Mouse (Mus musculus): Measurements from ENCODE around the gene Rin1. TPM values are rescaled to one million over a fixed set of nuclear protein-coding genes. Genes with fewer than 3 reads are reported as not detected.

Gene Rin1
- polyA plus RNA-seq (2015; fragmentation: Nextera tagmentation; extraction: Ambion mirVana) = 1.6 and 1.7 TPM in 2 replicates

GRCm38 (mm10) chr19:5050047-5050905, at the start of gene Rin1:
Gene Rin1, plus strand, starts transcription at chr19:5050481.

DNA sequence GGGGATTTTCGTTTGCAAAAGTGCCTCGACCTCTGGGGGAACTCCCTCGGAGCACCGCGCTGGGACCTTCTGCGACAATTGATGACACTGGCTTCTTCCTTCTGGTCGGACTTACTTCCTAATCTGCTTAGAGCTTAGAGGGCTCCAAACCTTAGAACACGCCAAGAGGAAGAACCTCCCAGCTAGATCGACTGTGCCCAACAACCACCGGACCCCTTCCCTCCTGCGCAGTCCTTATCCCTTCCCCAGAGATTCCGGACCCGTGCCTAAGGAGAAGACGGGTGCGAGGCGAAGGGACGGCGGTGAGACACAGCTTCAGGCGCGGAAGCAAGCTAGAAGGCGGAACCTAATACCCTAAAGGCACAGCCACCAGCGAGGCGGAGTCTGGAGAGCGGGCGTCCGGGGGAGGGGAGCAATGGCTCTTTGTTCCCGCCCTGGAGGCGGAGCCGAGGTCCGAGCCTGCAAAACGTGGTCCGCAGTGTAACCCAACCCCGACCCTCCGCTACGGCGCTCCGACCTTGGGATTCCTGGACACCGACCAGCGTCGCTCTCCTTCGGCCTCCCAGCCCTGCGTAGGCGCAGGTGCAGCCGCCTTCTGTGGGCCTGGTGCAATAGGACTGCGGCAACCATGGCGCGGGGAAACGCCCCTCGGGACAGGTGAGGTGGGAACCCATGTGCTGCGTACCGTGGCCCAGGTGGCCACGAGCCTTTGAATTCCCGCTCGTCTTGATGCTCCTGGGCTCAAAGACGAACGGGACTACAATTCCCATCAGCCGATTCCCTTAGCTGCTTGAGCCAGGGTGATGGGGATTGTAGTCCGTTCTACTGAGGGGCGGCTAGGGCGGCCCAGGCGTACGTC, 26.4 kb upstream of the Rin1 start, which contains the start of gene Slc29a2:
Gene Slc29a2, plus strand, starts transcription at position 240 of the 859 bp plus-strand sequence.

GRCm38 (mm10) chr19:5038709-5039156, 11.5 kb upstream of the Rin1 start, which contains the start of the genes B4gat1 and AC124502.3:
Gene B4gat1, plus strand, starts transcription at chr19:5038826.
Gene AC124502.3, plus strand, starts transcription at chr19:5038891.

DNA sequence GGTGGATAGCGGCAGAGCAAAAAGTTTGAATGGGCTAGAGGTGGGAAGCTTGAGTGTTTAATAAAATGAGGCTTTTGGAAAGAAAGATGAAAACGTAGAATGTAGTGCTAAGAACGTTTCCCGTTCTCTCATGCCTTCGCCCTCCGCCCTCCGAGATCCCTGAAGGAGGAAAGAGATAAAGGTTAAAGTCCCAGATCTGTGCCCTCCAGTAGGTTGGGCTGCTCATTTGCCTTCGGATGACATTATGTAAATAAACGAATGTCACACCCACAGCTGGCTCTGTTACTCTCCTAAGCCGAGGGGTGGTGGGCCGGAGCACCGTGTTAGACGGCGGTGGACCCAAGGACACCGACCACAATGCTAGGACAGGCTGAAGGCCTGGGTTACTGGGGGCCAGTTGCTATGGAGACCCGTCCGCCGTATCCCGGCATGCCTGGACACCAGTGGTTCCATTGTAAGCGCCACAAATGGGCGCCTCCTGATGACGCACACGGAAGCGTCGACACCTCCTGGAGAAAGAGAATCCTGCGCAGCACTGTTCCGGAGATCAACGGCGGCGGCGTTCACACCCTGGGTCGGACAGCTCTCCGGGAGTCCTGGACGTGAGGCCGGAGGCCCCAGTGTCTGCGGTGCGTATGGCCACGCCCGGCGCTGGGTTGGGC, 9.3 kb upstream of the Rin1 start, which contains the start of gene Brms1:
Gene Brms1, plus strand, starts transcription at position 493 of the 662 bp plus-strand sequence.

DNA sequence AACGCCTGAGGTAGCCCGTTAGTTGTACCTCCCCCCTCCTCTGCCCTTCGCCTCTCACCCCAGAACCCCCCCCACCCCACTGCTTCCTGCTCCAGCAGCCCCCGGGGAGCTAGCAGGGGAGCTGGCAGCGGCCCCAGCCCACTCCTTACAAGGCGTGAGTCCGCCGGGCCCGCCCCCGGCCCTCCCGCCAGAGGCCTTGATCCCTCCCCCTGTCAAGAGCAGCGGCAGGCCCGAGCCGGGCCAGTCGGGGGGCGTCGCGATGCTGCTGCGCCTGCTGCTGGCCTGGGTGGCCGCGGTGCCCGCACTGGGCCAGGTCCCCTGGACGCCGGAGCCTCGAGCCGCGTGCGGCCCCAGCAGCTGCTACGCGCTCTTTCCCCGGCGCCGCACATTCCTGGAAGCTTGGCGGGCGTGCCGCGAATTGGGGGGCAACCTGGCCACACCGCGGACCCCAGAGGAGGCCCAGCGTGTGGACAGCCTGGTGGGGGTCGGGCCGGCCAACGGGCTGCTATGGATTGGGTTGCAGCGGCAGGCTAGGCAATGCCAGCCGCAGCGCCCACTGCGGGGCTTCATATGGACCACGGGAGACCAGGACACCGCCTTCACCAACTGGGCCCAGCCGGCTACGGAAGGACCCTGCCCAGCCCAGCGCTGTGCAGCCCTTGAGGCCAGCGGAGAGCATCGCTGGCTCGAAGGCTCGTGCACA, 17.7 kb downstream of the Rin1 start, which contains the start of gene Cd248:
Gene Cd248, plus strand, starts transcription at position 212 of the 703 bp plus-strand sequence.

DNA sequence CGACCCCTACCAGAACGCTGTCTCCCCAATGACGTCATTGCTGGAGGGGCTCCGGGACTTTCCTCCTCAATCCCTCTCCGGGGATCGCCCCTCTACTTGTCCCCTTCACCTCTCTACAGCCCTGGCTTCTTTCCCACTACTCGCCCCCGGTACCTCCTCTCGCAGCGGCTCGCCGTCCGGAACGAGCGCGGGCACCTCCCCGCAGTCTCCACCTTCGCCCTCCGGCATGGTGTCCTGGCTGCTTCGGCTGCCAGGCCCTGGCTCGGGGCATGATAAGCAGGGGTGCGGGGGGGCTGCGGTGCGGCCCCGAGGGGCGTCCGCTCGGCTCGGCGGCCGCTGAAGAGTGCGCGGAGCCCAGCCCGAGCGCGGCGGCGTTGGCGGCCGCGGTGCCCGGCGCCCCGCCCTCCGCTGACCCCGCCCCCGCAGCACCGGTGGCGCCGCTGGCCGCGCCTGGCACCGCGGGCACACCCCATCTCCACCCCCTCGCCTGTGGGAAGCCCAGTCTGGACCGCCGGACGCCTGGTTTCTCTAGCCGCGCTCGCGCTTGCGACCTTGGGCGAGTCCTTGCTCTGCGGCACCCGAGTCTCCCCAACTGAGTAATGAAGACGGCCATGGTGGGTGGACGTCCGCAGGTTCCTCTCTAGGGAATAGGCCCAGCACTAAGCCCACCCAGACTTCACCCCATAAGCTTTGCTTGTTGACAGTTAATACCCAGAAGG, 35.0 kb downstream of the Rin1 start, which contains the start of gene Tmem151a:
Gene Tmem151a, minus strand, starts transcription at position 387 of the 719 bp plus-strand sequence.

DNA sequence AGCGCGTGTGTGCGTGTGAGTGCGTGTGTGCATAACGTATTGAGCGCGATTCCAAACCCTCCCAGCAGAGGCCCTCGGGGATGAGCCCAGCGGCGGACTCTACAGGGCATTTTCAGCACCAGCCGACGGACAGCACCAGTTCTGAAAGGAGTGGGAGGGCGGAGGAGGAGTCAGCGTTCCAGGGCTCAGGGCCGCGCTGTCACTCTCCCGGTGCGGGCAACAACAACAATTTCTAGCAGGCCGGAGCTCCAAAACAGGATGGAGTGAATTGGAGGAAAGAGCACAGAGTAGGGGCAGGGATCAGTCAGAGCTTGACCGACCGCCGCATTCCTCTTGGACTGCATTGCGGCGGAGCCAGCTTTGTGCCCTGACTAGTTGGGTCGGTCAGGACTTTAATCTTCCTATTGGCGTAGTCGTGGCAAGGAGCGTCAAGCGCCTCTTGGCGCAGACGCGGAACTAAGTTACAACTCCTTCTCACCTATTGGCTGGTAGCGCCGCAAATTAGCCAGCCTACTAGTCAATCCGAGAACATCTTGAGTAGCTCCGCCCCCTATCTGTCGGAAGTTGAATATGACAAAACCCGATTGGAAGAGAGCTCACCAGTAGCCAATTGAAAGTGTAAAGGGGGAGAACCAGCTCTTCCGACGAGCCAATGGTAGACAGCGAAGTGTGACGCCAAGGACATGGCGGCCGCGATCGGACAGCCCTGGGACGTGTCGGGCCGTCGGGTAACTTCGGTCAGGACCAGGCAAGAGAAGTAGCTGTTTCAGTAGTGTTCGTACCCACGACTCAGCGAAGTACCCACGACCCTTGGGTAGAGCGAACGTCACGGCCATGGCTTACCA, 37.8 kb downstream of the Rin1 start, which contains the start of gene Yif1a:
Gene Yif1a, plus strand, starts transcription at position 655 of the 845 bp plus-strand sequence.

GRCm38 (mm10) chr19:5098363-5099143, 48.3 kb downstream of the Rin1 start, which contains the start of gene Cnih2:
Gene Cnih2, minus strand, starts transcription at chr19:5098521.

Other genes with a start within 250 kb of the Rin1 start
- 17.9 and 19.5 TPM in 2 replicates for gene Gm21992, start 238.9 kb upstream of the Rin1 start, polyA plus RNA-seq (2015; fragmentation: Nextera tagmentation; extraction: Ambion mirVana)
- gene Rbm14, start 238.8 kb upstream of the Rin1 start, polyA plus RNA-seq (2015; fragmentation: Nextera tagmentation; extraction: Ambion mirVana) = 17.5 and 22.4 TPM in 2 replicates
- gene Ccs, start 211.1 kb upstream of the Rin1 start, polyA plus RNA-seq (2015; fragmentation: Nextera tagmentation; extraction: Ambion mirVana) = 38.7 and 46.0 TPM in 2 replicates
- gene Ccdc87, start 211.1 kb upstream of the Rin1 start, polyA plus RNA-seq (2015; fragmentation: Nextera tagmentation; extraction: Ambion mirVana) = not detected in 2 replicates
- 47.9 and 54.9 TPM in 2 replicates for gene Ctsf, start 195.4 kb upstream of the Rin1 start, polyA plus RNA-seq (2015; fragmentation: Nextera tagmentation; extraction: Ambion mirVana)
- gene Actn3, start 172.6 kb upstream of the Rin1 start, polyA plus RNA-seq (2015; fragmentation: Nextera tagmentation; extraction: Ambion mirVana) = 751 and 907 TPM in 2 replicates
- gene Zdhhc24, start 171.8 kb upstream of the Rin1 start, polyA plus RNA-seq (2015; fragmentation: Nextera tagmentation; extraction: Ambion mirVana) = 5.1 and 5.9 TPM in 2 replicates
- 0.87 and 1.1 TPM in 2 replicates for gene Bbs1, start 143.9 kb upstream of the Rin1 start, polyA plus RNA-seq (2015; fragmentation: Nextera tagmentation; extraction: Ambion mirVana)
- 46.4 and 52.9 TPM in 2 replicates for gene Dpp3, start 122.2 kb upstream of the Rin1 start, polyA plus RNA-seq (2015; fragmentation: Nextera tagmentation; extraction: Ambion mirVana)
- gene Peli3, start 107.4 kb upstream of the Rin1 start, polyA plus RNA-seq (2015; fragmentation: Nextera tagmentation; extraction: Ambion mirVana) = 0.57 and 0.77 TPM in 2 replicates
- gene Mrpl11, start 88.3 kb upstream of the Rin1 start, polyA plus RNA-seq (2015; fragmentation: Nextera tagmentation; extraction: Ambion mirVana) = 105 and 106 TPM in 2 replicates
- gene Npas4, start 60.2 kb upstream of the Rin1 start, polyA plus RNA-seq (2015; fragmentation: Nextera tagmentation; extraction: Ambion mirVana) = not detected in 2 replicates
- 5.1 and 6.5 TPM in 2 replicates for gene Slc29a2, start 26.6 kb upstream of the Rin1 start, polyA plus RNA-seq (2015; fragmentation: Nextera tagmentation; extraction: Ambion mirVana)
- 30.5 and 36.4 TPM in 2 replicates for gene B4gat1, start 11.7 kb upstream of the Rin1 start, polyA plus RNA-seq (2015; fragmentation: Nextera tagmentation; extraction: Ambion mirVana)
- gene AC124502.3, start 11.6 kb upstream of the Rin1 start, polyA plus RNA-seq (2015; fragmentation: Nextera tagmentation; extraction: Ambion mirVana) = 0.21 and 2.1 TPM in 2 replicates
- gene Brms1, start 9.1 kb upstream of the Rin1 start, polyA plus RNA-seq (2015; fragmentation: Nextera tagmentation; extraction: Ambion mirVana) = 16.9 and 21.0 TPM in 2 replicates
- 37.7 and 59.2 TPM in 2 replicates for gene Cd248, start 17.6 kb downstream of the Rin1 start, polyA plus RNA-seq (2015; fragmentation: Nextera tagmentation; extraction: Ambion mirVana)
- gene Tmem151a, start 35.0 kb downstream of the Rin1 start, polyA plus RNA-seq (2015; fragmentation: Nextera tagmentation; extraction: Ambion mirVana) = 0.34 and 0.72 TPM in 2 replicates
- gene Yif1a, start 38.1 kb downstream of the Rin1 start, polyA plus RNA-seq (2015; fragmentation: Nextera tagmentation; extraction: Ambion mirVana) = 95.0 and 101 TPM in 2 replicates
- gene Cnih2, start 48.0 kb downstream of the Rin1 start, polyA plus RNA-seq (2015; fragmentation: Nextera tagmentation; extraction: Ambion mirVana) = 0.88 and 0.91 TPM in 2 replicates
- 174 and 198 TPM in 2 replicates for gene Rab1b, start 56.6 kb downstream of the Rin1 start, polyA plus RNA-seq (2015; fragmentation: Nextera tagmentation; extraction: Ambion mirVana)
- gene Klc2, start 68.1 kb downstream of the Rin1 start, polyA plus RNA-seq (2015; fragmentation: Nextera tagmentation; extraction: Ambion mirVana) = 11.7 and 12.5 TPM in 2 replicates
- gene Pacs1, start 222.6 kb downstream of the Rin1 start, polyA plus RNA-seq (2015; fragmentation: Nextera tagmentation; extraction: Ambion mirVana) = 6.6 and 7.4 TPM in 2 replicates
- 128 and 129 TPM in 2 replicates for gene Sf3b2, start 245.0 kb downstream of the Rin1 start, polyA plus RNA-seq (2015; fragmentation: Nextera tagmentation; extraction: Ambion mirVana)
- gene Gal3st3, start 247.8 kb downstream of the Rin1 start, polyA plus RNA-seq (2015; fragmentation: Nextera tagmentation; extraction: Ambion mirVana) = 0.45 and 0.57 TPM in 2 replicates

All from skeletal muscle tissue, postnatal 0 days (tissue).